Mouse (Mus musculus): ENCODE results near the gene Abca1. TPM values are rescaled to one million over a fixed set of nuclear protein-coding genes. Genes with fewer than 3 reads are reported as not detected.

Gene Abca1
- polyA plus RNA-seq, 1 experiment from 2014 or later = 5.3 TPM

DNA sequence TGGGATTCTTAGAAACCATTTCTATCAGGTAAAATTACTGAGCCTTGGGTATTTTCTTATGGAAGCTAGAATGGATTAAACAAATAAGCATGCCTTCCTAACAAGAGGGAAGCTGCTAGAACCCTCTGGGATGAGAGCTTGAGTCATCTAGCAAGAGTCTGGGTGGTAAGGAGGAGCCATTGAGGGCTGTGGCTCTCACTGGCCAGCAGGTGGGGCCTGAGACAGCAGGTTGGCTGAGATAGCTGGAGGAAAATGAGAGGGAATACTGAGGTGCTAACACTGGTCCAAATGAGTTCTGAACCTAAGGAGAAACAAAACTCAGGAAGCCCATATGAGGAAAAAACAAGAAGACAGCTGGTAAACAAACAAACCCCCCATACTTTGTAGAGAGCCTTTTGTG is 42.1 kb downstream of the Abca1 start:
- ATAC-seq (replicated peaks; ENCODE audit: insufficient number of reproducible peaks, low FRiP score, low TSS enrichment, low read depth) = no peak

GRCm38 (mm10) chr4:53117076-53117475 is 42.6 kb downstream of the Abca1 start:
- Histone ChIP-seq H3K36me3 (replicated peaks; ENCODE audit: control insufficient read depth, insufficient read depth, low read depth, low read length) (no peaks in the 10 kb centered on the region), H3K9me3 (replicated peaks; ENCODE audit: control insufficient read depth, low read length) (no peaks in the 10 kb centered on the region), H3K4me2 (ENCODE audit: low read depth, low read length) (no peak overlapping the region), H3K4me1 (ENCODE audit: control insufficient read depth, insufficient read depth, low read length) (no peaks in the 10 kb centered on the region), H3K27me3 (ENCODE audit: control insufficient read depth, insufficient read depth, low read length) (no peaks in the 10 kb centered on the region), H3K4me3 (ENCODE audit: low read depth, low read length) (no peak overlapping the region), H3K27ac (replicated peaks; ENCODE audit: low read depth, low read length) (no peak overlapping the region), H3K9ac (replicated peaks; ENCODE audit: low read length) (no peak overlapping the region)
- WGBS = 63% methylated on average over 5 of the region's 5 CpGs
- no peak for ATAC-seq (replicated peaks; ENCODE audit: insufficient number of reproducible peaks, low FRiP score, low TSS enrichment, low read depth)
- DNase-seq (ENCODE audit: low spot score) = peak; percentile 17

More for the DNA sequence above, 42.1 kb downstream of the Abca1 start:
- Histone ChIP-seq H3K4me1 (ENCODE audit: control insufficient read depth, insufficient read depth, low read length) (no peaks in the 10 kb centered on the region), H3K4me2 (ENCODE audit: low read depth, low read length) (no peak overlapping the region), H3K9ac (replicated peaks; ENCODE audit: low read length) (no peak overlapping the region), H3K9me3 (replicated peaks; ENCODE audit: control insufficient read depth, low read length) (no peaks in the 10 kb centered on the region), H3K27me3 (ENCODE audit: control insufficient read depth, insufficient read depth, low read length) (no peaks in the 10 kb centered on the region), H3K27ac (replicated peaks; ENCODE audit: low read depth, low read length) (no peak overlapping the region), H3K4me3 (ENCODE audit: low read depth, low read length) (no peak overlapping the region), H3K36me3 (replicated peaks; ENCODE audit: control insufficient read depth, insufficient read depth, low read depth, low read length) (no peaks in the 10 kb centered on the region)
- no peak for DNase-seq (ENCODE audit: low spot score)

- Histone ChIP-seq H3K9me3 (replicated peaks; ENCODE audit: control insufficient read depth, low read length) (no peaks in the 10 kb centered on the region), H3K27me3 (ENCODE audit: control insufficient read depth, insufficient read depth, low read length) (no peaks in the 10 kb centered on the region), H3K4me1 (ENCODE audit: control insufficient read depth, insufficient read depth, low read length) (no peaks in the 10 kb centered on the region), H3K36me3 (replicated peaks; ENCODE audit: control insufficient read depth, insufficient read depth, low read depth, low read length) (no peaks in the 10 kb centered on the region), H3K4me2 (ENCODE audit: low read depth, low read length) (no peak overlapping the region), H3K27ac (replicated peaks; ENCODE audit: low read depth, low read length) (no peak overlapping the region), H3K9ac (replicated peaks; ENCODE audit: low read length) (no peak overlapping the region), H3K4me3 (ENCODE audit: low read depth, low read length) (no peak overlapping the region)
- peak; percentile 41 for DNase-seq (ENCODE audit: low spot score)
- ATAC-seq (replicated peaks; ENCODE audit: insufficient number of reproducible peaks, low FRiP score, low TSS enrichment, low read depth) = peak; percentile 57; the same call in 1 of the 2 replicates
- WGBS = 13% methylated on average over 3 of the region's 5 CpGs
Observed at GRCm38 (mm10) chr4:53115866-53116265, 43.8 kb downstream of the Abca1 start.

DNA sequence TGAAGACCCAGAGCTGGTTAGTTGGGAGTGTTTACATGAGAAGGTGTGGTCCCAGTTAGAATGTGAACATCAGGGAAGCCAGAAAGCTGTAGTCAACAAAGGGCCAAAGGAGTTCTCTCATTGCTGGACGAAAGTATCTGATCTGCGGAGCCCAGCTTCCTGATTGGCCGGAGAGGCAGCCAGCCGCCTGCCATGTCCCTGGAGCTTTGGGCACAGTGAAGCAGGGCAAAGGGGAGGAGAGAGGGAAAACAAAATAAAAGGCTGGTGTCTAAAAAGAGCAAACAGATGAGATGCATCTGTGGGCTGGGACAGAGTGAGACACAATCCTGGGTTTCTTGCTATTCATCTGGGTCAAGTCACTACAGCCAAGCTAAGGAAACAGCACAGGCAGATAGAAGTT is 44.3 kb downstream of the Abca1 start:
- no peaks in the 10 kb centered on the region for H3K4me1 ChIP-seq (ENCODE audit: control insufficient read depth, insufficient read depth, low read length)
- WGBS = 37% methylated on average over 4 of the region's 4 CpGs
- no peak overlapping the region for H3K27ac ChIP-seq (replicated peaks; ENCODE audit: low read depth, low read length)
- H3K9me3 ChIP-seq (replicated peaks; ENCODE audit: control insufficient read depth, low read length) = no peaks in the 10 kb centered on the region
- no peak overlapping the region for H3K4me3 ChIP-seq (ENCODE audit: low read depth, low read length)
- H3K27me3 ChIP-seq (ENCODE audit: control insufficient read depth, insufficient read depth, low read length) = no peaks in the 10 kb centered on the region
- DNase-seq (ENCODE audit: low spot score) (peak; percentile 13), ATAC-seq (replicated peaks; ENCODE audit: insufficient number of reproducible peaks, low FRiP score, low TSS enrichment, low read depth) (no peak)
- no peak overlapping the region for H3K9ac ChIP-seq (replicated peaks; ENCODE audit: low read length)
- no peaks in the 10 kb centered on the region for H3K36me3 ChIP-seq (replicated peaks; ENCODE audit: control insufficient read depth, insufficient read depth, low read depth, low read length)
- H3K4me2 ChIP-seq (ENCODE audit: low read depth, low read length) = no peak overlapping the region

DNA sequence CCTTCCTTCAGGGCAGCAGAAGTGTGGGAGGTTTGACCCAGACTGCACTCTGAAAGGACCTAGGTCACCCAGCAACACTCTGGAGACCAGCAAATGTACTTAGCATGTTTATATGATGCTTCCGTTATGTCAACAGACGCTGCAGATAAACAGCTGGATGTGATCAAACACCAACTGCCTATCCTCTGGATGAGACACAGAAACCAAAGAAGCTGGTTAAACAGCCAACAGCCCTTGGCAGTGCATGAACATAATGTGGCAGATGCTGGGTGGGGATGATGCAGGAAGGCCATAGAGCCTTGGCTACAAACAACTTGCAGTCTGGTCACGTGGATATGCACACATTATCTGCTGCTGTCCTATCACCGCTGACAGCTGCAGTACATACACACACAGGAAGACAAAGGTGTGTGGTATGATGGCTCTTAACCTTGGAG is 47.8 kb downstream of the Abca1 start:
- no peaks in the 10 kb centered on the region for H3K9me3 ChIP-seq (replicated peaks; ENCODE audit: control insufficient read depth, low read length)
- ATAC-seq (replicated peaks; ENCODE audit: insufficient number of reproducible peaks, low FRiP score, low TSS enrichment, low read depth) (no peak), DNase-seq (ENCODE audit: low spot score) (no peak)
- H3K9ac ChIP-seq (replicated peaks; ENCODE audit: low read length) = no peak overlapping the region
- 65% methylated on average over 4 of the region's 4 CpGs for WGBS
- H3K4me2 ChIP-seq (ENCODE audit: low read depth, low read length) = no peak overlapping the region
- H3K4me1 ChIP-seq (ENCODE audit: control insufficient read depth, insufficient read depth, low read length) = no peaks in the 10 kb centered on the region
- no peak overlapping the region for H3K27ac ChIP-seq (replicated peaks; ENCODE audit: low read depth, low read length)
- H3K36me3 ChIP-seq (replicated peaks; ENCODE audit: control insufficient read depth, insufficient read depth, low read depth, low read length) = no peaks in the 10 kb centered on the region
- no peaks in the 10 kb centered on the region for H3K27me3 ChIP-seq (ENCODE audit: control insufficient read depth, insufficient read depth, low read length)
- H3K4me3 ChIP-seq (ENCODE audit: low read depth, low read length) = no peak overlapping the region

GRCm38 (mm10) chr4:53110356-53110755 is 49.3 kb downstream of the Abca1 start:
- Histone ChIP-seq H3K27me3 (ENCODE audit: control insufficient read depth, insufficient read depth, low read length) (no peaks in the 10 kb centered on the region), H3K4me1 (ENCODE audit: control insufficient read depth, insufficient read depth, low read length) (no peaks in the 10 kb centered on the region), H3K4me2 (ENCODE audit: low read depth, low read length) (no peak overlapping the region), H3K27ac (replicated peaks; ENCODE audit: low read depth, low read length) (no peak overlapping the region), H3K36me3 (replicated peaks; ENCODE audit: control insufficient read depth, insufficient read depth, low read depth, low read length) (no peaks in the 10 kb centered on the region), H3K9me3 (replicated peaks; ENCODE audit: control insufficient read depth, low read length) (no peaks in the 10 kb centered on the region), H3K4me3 (ENCODE audit: low read depth, low read length) (no peak overlapping the region), H3K9ac (replicated peaks; ENCODE audit: low read length) (no peak overlapping the region)
- WGBS = 33% methylated on average over 5 of the region's 5 CpGs
- ATAC-seq (replicated peaks; ENCODE audit: insufficient number of reproducible peaks, low FRiP score, low TSS enrichment, low read depth) (no peak), DNase-seq (ENCODE audit: low spot score) (peak; percentile 61)

DNA sequence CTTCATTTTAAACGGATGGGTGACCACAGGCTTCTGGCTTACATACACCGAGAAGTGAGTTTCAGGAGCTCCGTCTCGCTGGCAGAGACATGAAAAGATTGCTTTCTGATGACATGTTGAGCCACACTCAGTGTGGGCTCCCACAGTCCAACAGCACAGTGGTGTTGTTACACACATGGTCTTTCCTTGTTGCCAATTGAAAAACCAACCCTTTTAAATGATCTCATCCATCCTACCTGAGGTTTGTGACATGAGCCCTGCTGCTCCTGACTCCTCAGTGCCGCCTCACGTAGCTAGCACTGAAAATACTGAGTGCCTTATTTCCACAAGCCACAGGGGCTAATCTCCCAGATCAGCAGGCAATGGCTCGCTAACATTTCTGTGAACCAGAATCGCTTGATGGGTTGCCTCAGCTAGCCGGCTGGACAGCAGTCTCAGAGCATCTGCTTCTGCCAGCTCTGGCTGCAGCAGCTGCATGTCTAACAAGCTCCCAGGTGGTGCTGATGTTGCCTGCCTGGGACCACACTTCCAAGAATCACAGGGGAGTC is 50.2 kb downstream of the Abca1 start:
- no peaks in the 10 kb centered on the region for H3K9me3 ChIP-seq (replicated peaks; ENCODE audit: control insufficient read depth, low read length)
- H3K27ac ChIP-seq (replicated peaks; ENCODE audit: low read depth, low read length) = no peak overlapping the region
- H3K4me1 ChIP-seq (ENCODE audit: control insufficient read depth, insufficient read depth, low read length) = no peaks in the 10 kb centered on the region
- no peak overlapping the region for H3K4me2 ChIP-seq (ENCODE audit: low read depth, low read length)
- WGBS = 72% methylated on average over 9 of the region's 9 CpGs
- no peaks in the 10 kb centered on the region for H3K27me3 ChIP-seq (ENCODE audit: control insufficient read depth, insufficient read depth, low read length)
- ATAC-seq (replicated peaks; ENCODE audit: insufficient number of reproducible peaks, low FRiP score, low TSS enrichment, low read depth) (no peak), DNase-seq (ENCODE audit: low spot score) (no peak)
- H3K9ac ChIP-seq (replicated peaks; ENCODE audit: low read length) = no peak overlapping the region
- H3K36me3 ChIP-seq (replicated peaks; ENCODE audit: control insufficient read depth, insufficient read depth, low read depth, low read length) = no peaks in the 10 kb centered on the region
- no peak overlapping the region for H3K4me3 ChIP-seq (ENCODE audit: low read depth, low read length)

DNA sequence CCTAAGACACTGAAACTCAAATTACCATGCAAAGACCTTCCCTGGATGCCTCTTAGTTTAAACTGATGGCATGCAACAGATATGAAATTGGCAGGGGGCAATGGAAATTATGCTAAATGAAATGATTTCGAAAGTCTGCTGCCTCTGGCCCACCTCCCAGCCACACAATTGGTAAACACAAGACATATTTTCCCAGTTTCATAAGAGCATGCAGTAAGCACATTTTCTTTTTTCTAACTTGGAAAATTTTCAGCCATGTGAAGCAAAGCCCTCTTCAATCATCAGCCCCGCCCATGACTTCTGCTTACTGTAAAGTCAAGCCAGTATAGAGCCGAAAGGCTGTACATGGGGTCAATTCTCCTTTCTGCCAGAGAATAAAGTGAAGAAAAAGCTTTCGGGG is 51.5 kb downstream of the Abca1 start:
- 87% methylated on average over 4 of the region's 4 CpGs for WGBS
- H3K9ac ChIP-seq (replicated peaks; ENCODE audit: low read length) = no peak overlapping the region
- H3K4me3 ChIP-seq (ENCODE audit: low read depth, low read length) = no peak overlapping the region
- ATAC-seq (replicated peaks; ENCODE audit: insufficient number of reproducible peaks, low FRiP score, low TSS enrichment, low read depth) = no peak
- H3K4me1 ChIP-seq (ENCODE audit: control insufficient read depth, insufficient read depth, low read length) = no peaks in the 10 kb centered on the region
- no peaks in the 10 kb centered on the region for H3K27me3 ChIP-seq (ENCODE audit: control insufficient read depth, insufficient read depth, low read length)
- H3K4me2 ChIP-seq (ENCODE audit: low read depth, low read length) = no peak overlapping the region
- H3K27ac ChIP-seq (replicated peaks; ENCODE audit: low read depth, low read length) = no peak overlapping the region
- DNase-seq (ENCODE audit: low spot score) = no peak
- H3K36me3 ChIP-seq (replicated peaks; ENCODE audit: control insufficient read depth, insufficient read depth, low read depth, low read length) = no peaks in the 10 kb centered on the region
- H3K9me3 ChIP-seq (replicated peaks; ENCODE audit: control insufficient read depth, low read length) = no peaks in the 10 kb centered on the region
